Mouse (Mus musculus) midbrain, embryonic 16.5 days (tissue): ENCODE measurements at regions not wholly inside any gene's neighbourhood (a gene's known extent, or its start where the extent isn't known, plus 50 kb on each side); places are given as distances from the start of the nearest gene placed in this dataset.

ENCODE experiments used
- ATAC-seq: fragments of 200-750 bp; cut with Nextera tagmentation; 2 replicates; pipeline ENCODE4 v1.8.0; 2017; ENCODE audit warnings: moderate TSS enrichment
- H3K27ac ChIP-seq: fragments of 300-500 bp; sonication (generic); 2 replicates; pipeline ENCODE4 v1.5.1; 2014; ENCODE audit warnings: mild to moderate bottlenecking, low read length, mixed read lengths
- H3K27me3 ChIP-seq: fragments of 300-500 bp; sonication (generic); 2 replicates; pipeline ENCODE4 v1.6.1; 2014; ENCODE audit warnings: low read depth, low read length, mixed read lengths; ENCODE audit not compliant: control insufficient read depth, insufficient read depth
- H3K36me3 ChIP-seq: fragments of 300-500 bp; sonication (generic); 2 replicates; pipeline ENCODE4 v1.6.1; 2014; ENCODE audit warnings: mild to moderate bottlenecking, low read length, moderate library complexity, mixed read lengths; ENCODE audit not compliant: control insufficient read depth, insufficient read depth
- H3K4me1 ChIP-seq: fragments of 300-500 bp; sonication (generic); 2 replicates; pipeline ENCODE4 v1.6.1; 2014; ENCODE audit warnings: mild to moderate bottlenecking, low read length, mixed read lengths; ENCODE audit not compliant: control insufficient read depth, insufficient read depth
- H3K4me2 ChIP-seq: fragments of 300-500 bp; sonication (generic); 2 replicates; pipeline ENCODE4 v1.6.1; 2014; ENCODE audit warnings: mild to moderate bottlenecking, low read length, mixed read lengths
- H3K4me3 ChIP-seq: fragments of 300-500 bp; sonication (generic); 2 replicates; pipeline ENCODE4 v1.5.1; 2014; ENCODE audit warnings: low read depth, mild to moderate bottlenecking, low read length, moderate library complexity, mixed read lengths
- H3K9ac ChIP-seq: fragments of 300-500 bp; sonication (generic); 2 replicates; pipeline ENCODE4 v1.6.1; 2014; ENCODE audit warnings: low read depth, low read length, mixed read lengths
- H3K9me3 ChIP-seq: fragments of 300-500 bp; sonication (generic); replicated peaks from 2 replicates; pipeline ENCODE4 v1.6.1; 2014; ENCODE audit warnings: mild to moderate bottlenecking, low read length, mixed read lengths; ENCODE audit not compliant: control insufficient read depth, poor library complexity, severe bottlenecking
- WGBS: fragments of 180-500 bp; shearing (Covaris S2); extraction: QIAGEN DNeasy Blood & Tissue Kit; methylation state at CpG from one replicate; pipeline ENCODE4 v1.1.7; 2014; 5-methylcytosine and 5-hydroxymethylcytosine counted together

DNA sequence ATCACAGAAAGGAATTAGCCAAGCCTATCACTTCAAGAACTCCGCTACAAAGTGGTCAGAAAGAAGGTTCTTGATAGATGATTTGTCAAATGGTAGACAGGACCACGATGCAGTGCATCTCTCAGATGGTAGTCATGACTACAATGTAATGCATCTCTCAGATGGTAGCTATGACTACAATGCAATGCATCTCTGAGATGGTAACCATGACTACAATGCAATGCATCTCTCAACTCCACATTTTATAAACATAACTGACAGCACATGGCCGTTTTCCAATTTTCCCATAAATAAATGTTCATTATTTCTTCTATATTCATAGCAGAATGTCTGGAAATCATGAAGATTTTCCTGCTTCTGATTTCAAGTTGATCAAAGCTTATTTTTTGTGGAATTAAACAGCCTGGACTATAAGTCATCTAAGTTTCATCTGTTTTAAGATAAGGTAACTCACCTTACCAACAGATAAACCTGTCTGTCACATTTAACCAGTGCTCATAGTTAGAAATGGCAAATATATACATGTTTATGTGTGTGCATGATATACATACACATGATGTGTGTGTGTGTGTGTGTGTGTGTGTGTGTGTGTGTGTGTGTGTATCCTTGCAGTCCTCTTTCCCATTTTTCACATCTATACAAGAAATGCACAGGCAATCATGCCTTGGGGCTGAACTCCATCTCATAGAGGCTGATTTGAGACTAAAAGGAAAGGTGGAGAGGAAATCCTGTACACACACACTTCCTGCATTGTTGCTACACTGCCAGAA, 122.4 kb downstream of the Phf3 start:
- Histone ChIP-seq H3K4me1 (peaks cover 7% of the 10 kb centered on the region; the same call in 1 of the 2 replicates), H3K4me3 (no peak overlapping the region), H3K9me3 (no peaks in the 10 kb centered on the region), H3K4me2 (no peak overlapping the region), H3K27me3 (no peaks in the 10 kb centered on the region), H3K27ac (peak overlapping the region; percentile 70), H3K9ac (no peak overlapping the region), H3K36me3 (no peaks in the 10 kb centered on the region)
- peak; percentile 96 for ATAC-seq
- 47% methylated on average over 3 of the region's 3 CpGs for WGBS

DNA sequence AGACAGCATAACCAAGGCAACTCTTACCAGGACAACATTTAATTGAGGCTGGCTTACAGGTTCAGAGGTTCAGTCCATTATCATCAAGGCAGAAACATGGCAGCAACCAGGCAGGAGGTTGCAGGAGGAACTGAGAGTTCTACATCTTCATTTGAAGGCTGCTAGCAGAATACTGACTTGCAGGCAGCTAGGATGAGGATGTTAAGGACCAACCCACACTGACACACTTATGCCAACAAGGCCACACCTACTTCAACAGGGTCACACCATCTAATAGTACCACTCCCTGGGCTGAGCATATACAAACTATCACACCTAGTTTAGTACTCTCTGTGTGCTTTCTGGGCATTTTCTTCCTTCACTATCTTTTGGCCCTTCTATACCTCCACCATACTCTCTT, 131.8 kb downstream of the Phf3 start:
- H3K9me3 ChIP-seq, result no peaks in the 10 kb centered on the region
- H3K27ac ChIP-seq, result no peak overlapping the region
- H3K9ac ChIP-seq, result no peak overlapping the region
- H3K4me1 ChIP-seq, result no peaks in the 10 kb centered on the region
- H3K4me3 ChIP-seq, result no peak overlapping the region
- no peak for ATAC-seq
- no peak overlapping the region for H3K4me2 ChIP-seq
- H3K27me3 ChIP-seq, result no peaks in the 10 kb centered on the region
- no peaks in the 10 kb centered on the region for H3K36me3 ChIP-seq

DNA sequence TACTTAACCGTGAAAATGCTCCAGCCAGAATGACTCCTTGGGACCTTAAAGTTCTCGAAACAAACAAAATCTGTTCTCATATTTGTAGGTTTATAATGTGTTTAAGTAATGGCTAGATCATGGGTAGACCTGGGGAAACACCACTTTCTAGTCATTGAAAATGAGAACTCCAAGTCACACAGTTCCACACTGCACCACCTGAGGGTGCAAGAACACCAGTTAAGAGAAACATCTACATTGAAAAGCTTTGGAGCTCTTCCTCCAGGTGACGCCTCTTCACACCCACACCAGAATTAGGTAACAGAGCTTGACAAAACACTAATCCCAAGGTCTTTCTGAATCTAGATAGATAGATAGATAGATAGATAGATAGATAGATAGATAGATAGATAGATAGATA, 132.9 kb downstream of the Phf3 start:
- H3K27me3 ChIP-seq, result no peaks in the 10 kb centered on the region

DNA sequence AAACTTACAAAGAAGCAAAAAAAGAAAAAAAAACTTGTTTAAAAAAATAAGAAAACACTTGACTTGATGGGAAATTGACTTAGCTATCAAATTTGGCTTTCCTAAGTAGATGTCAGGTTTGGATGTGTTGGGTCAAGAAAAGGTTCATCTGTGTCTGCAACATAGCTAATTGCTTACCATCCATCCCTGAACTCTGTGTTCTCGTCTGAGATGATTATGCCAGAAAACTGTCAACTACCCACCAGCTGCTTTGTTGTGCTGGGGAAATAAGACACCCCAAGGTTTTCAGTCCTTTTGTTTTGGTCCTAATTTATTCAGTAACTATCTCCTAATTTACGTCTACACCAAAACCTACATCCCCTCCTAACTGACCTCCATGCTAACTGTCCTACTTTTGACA, 152.2 kb downstream of the Phf3 start:
- Histone ChIP-seq H3K36me3 (no peaks in the 10 kb centered on the region), H3K9me3 (no peaks in the 10 kb centered on the region), H3K9ac (no peak overlapping the region), H3K4me2 (no peak overlapping the region), H3K4me3 (no peak overlapping the region), H3K27ac (no peak overlapping the region), H3K27me3 (no peaks in the 10 kb centered on the region), H3K4me1 (no peaks in the 10 kb centered on the region; the same call in 1 of the 2 replicates)
- ATAC-seq, result no peak
- 65% methylated on average over 2 of the region's 2 CpGs for WGBS

More for the DNA sequence above, 132.9 kb downstream of the Phf3 start:
- no peaks in the 10 kb centered on the region for H3K36me3 ChIP-seq
- no peaks in the 10 kb centered on the region for H3K9me3 ChIP-seq
- peak; percentile 82; the same call in 1 of the 2 replicates for ATAC-seq
- H3K4me2 ChIP-seq, result no peak overlapping the region
- no peaks in the 10 kb centered on the region for H3K4me1 ChIP-seq
- WGBS, result 65% methylated on average over 3 of the region's 3 CpGs
- H3K4me3 ChIP-seq, result no peak overlapping the region
- H3K9ac ChIP-seq, result no peak overlapping the region
- H3K27ac ChIP-seq, result no peak overlapping the region

DNA sequence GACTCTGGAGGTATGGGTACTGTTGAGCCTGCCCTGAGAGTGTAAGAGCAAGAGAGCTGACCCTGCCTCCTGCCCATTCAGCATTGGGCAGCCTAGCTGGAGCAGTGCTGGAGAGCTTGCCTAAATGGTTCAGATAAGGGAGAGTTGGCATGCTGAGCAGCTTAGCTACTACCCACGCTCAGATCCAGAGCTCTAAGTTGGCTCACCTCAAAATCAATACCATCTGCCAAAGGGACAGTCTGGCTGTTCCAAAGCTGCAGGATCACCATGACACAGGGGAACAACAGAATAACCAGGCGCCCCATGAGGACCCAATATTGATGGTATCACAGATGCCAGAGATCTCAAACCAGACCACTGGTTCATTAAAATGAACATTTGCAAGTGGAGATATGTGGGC, 152.9 kb downstream of the Phf3 start:
- Histone ChIP-seq H3K36me3 (no peaks in the 10 kb centered on the region), H3K4me3 (no peak overlapping the region), H3K4me1 (no peaks in the 10 kb centered on the region; the same call in 1 of the 2 replicates), H3K9me3 (no peaks in the 10 kb centered on the region), H3K9ac (no peak overlapping the region), H3K27ac (no peak overlapping the region), H3K4me2 (no peak overlapping the region), H3K27me3 (no peaks in the 10 kb centered on the region)
- 96% methylated on average over 2 of the region's 2 CpGs for WGBS
- no peak for ATAC-seq

DNA sequence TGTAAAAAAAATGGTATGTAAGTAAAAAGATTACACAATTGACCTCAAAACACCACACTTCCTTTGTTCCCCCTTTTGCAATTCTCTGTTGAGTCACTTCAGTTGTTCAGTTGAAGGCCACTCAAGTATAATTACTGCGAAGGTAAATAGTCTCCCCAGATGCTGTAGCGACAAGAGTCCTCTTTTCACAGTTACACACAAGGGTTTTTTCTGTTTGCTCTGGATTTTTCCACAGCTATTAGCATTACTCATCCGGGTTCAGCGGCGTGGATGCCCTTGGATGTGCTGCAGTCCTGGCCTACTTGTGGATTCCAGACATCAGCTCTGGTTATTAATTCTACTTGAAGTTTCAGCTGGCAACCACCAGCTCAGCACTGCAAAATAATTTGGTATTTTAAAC, 155.1 kb downstream of the Phf3 start:
- H3K4me3 ChIP-seq, result no peak overlapping the region
- WGBS, result 59% methylated on average over 5 of the region's 5 CpGs
- no peak overlapping the region for H3K27ac ChIP-seq
- H3K4me2 ChIP-seq, result no peak overlapping the region
- no peaks in the 10 kb centered on the region; the same call in 1 of the 2 replicates for H3K4me1 ChIP-seq
- H3K9ac ChIP-seq, result no peak overlapping the region
- ATAC-seq, result no peak; the same call in 1 of the 2 replicates
- H3K27me3 ChIP-seq, result no peaks in the 10 kb centered on the region
- H3K36me3 ChIP-seq, result no peaks in the 10 kb centered on the region
- no peaks in the 10 kb centered on the region for H3K9me3 ChIP-seq

DNA sequence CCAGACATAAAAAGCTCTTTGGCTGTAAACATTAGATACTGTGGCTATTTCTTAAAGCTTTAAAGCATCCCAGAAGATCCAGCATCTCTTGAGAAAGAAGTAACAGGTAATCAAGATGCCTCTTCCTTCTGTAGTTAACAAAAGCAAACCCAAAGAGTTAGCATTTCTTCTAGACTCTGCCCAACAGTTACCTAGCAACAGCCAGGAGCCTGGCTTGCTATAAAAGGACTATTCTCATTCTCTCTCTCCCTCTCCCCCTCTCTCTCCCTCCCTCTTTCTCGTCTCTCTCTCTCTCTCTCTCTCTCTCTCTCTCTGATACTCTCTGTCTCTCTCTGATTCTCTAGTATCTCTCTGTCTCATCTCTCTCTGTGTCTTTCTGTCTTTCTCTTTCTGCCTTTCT, 157.4 kb downstream of the Phf3 start:
- Histone ChIP-seq H3K4me2 (no peak overlapping the region), H3K9me3 (0 out of 2 replicates have a peak, but pooled peaks cover 3% of the 10 kb centered on the region), H3K27ac (no peak overlapping the region), H3K27me3 (no peaks in the 10 kb centered on the region), H3K9ac (no peak overlapping the region), H3K4me3 (no peak overlapping the region), H3K4me1 (no peaks in the 10 kb centered on the region; the same call in 1 of the 2 replicates), H3K36me3 (no peaks in the 10 kb centered on the region)
- 24% methylated on average over 1 of the region's 1 CpGs for WGBS
- peak; percentile 56; the same call in 1 of the 2 replicates for ATAC-seq

DNA sequence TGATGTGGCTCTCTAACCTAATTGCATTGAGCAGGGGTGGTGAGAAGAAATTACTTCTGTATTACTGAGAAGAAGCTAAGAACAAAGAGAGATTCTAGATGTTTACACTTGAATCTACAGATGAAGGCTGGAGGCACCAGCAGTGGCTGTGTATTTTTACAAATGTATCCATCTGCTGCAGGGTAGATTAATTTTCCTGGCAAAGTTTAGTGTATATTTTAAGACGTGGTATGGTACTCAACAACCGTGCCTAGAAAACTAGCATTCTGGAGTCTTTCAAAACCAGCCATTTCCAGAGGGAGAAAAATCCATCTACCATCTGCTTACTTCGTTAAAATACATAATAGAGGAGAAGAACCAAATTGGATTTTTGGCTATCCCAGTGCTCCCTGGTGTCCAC, 172.6 kb downstream of the Phf3 start:
- no peak overlapping the region for H3K4me3 ChIP-seq
- no peak for ATAC-seq
- WGBS, result 75% methylated on average over 3 of the region's 3 CpGs
- H3K27me3 ChIP-seq, result no peaks in the 10 kb centered on the region
- no peaks in the 10 kb centered on the region for H3K4me1 ChIP-seq
- H3K27ac ChIP-seq, result no peak overlapping the region
- H3K9ac ChIP-seq, result no peak overlapping the region
- H3K4me2 ChIP-seq, result no peak overlapping the region
- H3K9me3 ChIP-seq, result no peaks in the 10 kb centered on the region
- no peaks in the 10 kb centered on the region for H3K36me3 ChIP-seq

DNA sequence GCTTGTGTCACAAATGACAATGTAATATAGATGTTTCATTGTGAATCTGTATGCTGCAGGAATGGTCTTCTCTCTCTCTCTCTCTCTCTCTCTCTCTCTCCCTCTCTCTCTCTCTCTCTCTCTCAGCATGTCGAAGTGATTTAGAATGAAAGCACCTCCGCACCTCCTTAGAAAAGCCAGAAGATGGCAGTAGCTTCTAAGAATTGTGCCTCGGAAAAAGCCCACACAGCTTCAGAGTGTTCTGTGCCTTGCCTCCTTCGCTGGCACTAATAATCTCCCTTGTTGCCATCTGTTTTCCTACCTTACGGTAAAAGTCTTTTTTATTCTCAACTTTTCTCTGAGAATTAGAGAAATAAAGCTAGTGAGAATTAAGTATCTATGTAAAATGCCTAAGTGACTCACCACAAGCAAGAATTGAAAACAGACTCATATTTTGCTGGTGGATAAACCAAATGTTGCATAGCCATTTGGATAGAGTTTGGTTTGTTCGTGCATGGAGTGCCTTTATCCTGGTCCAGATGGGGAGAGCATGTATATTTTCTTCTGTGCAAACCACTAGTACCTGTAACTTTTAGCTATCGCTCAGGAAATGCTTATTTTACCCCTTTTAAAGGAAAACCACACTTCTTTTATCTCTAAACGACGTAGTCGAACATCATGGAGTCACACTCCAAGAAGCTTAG, 173.2 kb downstream of the Phf3 start:
- H3K27me3 ChIP-seq, result no peaks in the 10 kb centered on the region
- H3K4me1 ChIP-seq, result no peaks in the 10 kb centered on the region
- H3K9me3 ChIP-seq, result no peaks in the 10 kb centered on the region
- H3K4me2 ChIP-seq, result no peak overlapping the region
- ATAC-seq, result peak; percentile 95
- 46% methylated on average over 10 of the region's 10 CpGs for WGBS
- H3K9ac ChIP-seq, result no peak overlapping the region
- H3K27ac ChIP-seq, result no peak overlapping the region
- no peaks in the 10 kb centered on the region for H3K36me3 ChIP-seq
- no peak overlapping the region for H3K4me3 ChIP-seq
